ENCODE assay signal across 8 mouse cellular contexts in the genomic region with DNA sequence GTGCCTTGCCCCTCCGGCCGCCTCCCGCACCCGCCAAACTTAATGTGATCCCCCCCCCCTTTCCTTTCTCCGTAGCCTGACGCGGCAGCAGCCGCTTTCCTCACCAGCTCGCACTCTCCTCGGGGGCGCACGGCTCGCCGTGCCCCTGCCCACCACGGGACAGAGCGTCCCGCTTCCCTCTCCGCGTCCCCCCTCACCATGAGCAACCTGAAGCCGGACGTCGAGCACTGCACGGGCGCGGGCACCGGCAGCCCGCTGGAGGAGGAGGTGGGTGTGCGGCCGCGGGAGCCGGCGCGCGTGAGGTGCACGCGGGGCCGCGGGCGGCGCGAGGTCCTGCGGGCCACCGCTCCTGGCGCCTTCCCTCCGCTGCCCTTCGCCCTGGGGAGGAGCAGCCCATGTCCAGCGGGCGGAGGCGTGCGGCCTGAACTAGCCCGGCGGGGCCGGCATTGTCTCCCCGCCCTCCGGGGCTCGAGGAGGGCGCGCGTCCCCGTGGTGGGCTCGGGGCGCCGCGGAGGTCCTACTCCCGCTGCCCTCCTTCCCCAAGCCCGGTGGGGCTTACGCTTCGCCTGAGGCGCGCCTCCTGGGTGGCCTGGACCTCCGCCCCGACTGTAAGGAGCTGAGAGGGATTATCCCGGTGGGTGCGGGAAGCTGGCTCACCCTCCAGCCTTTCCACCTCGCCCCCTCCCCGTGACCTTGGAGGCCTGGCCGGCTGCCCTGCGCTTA. TPM values are rescaled to one million over a fixed set of nuclear protein-coding genes. Genes with fewer than 3 reads are reported as not detected.
DNase-seq lines count a peak whose midpoint lies in the region; ATAC-seq and TF ChIP-seq lines count a peak whose summit lies in the region.

No protein-coding gene starts in this region.

- TF ChIP-seq CTCF in left cerebral cortex, adult 2 months (IDR thresholded peaks at IDR 0.05): no peak

- no peak overlapping the region for H3K27ac ChIP-seq in left cerebral cortex, adult 2 months
- 0 out of 2 replicates have a peak overlapping the region, but pooled peaks have one; percentile 27 for H3K27ac ChIP-seq in intestine, embryonic 15.5 days
- peak overlapping the region; percentile 31; the same call in 1 of the 2 replicates for H3K27ac ChIP-seq in liver, embryonic 16.5 days (ENCODE audit: low read length)
- H3K27ac ChIP-seq in neural tube, embryonic 15.5 days (replicated peaks): 0 out of 2 replicates have a peak overlapping the region, but pooled peaks have one; percentile 28

- WGBS in intestine, embryonic 15.5 days: under 1% methylated on average over 73 of the region's 78 CpGs
- under 1% methylated on average over 65 of the region's 78 CpGs for WGBS in liver, embryonic 16.5 days (ENCODE audit: insufficient replicate concordance)
- WGBS in neural tube, embryonic 15.5 days: under 1% methylated on average over 64 of the region's 78 CpGs

- no peaks in the 10 kb centered on the region for H3K9me3 ChIP-seq in intestine, embryonic 15.5 days
- H3K9me3 ChIP-seq in liver, embryonic 16.5 days (replicated peaks; ENCODE audit: control insufficient read depth, low read length): no peaks in the 10 kb centered on the region
- H3K9me3 ChIP-seq in neural tube, embryonic 15.5 days (replicated peaks): no peaks in the 10 kb centered on the region

- H3K4me2 ChIP-seq in intestine, embryonic 15.5 days (replicated peaks): peak overlapping the region; percentile 99
- H3K4me2 ChIP-seq in liver, embryonic 16.5 days (ENCODE audit: low read depth, low read length): peak overlapping the region; percentile 73
- peak overlapping the region; percentile 93 for H3K4me2 ChIP-seq in neural tube, embryonic 15.5 days

- H3K4me3 ChIP-seq in left cerebral cortex, adult 2 months: peak overlapping the region; percentile 52
- H3K4me3 ChIP-seq in intestine, embryonic 15.5 days (replicated peaks): peak overlapping the region; percentile 74
- H3K4me3 ChIP-seq in liver, embryonic 16.5 days (ENCODE audit: low read depth, low read length): peak overlapping the region; percentile 55
- peak overlapping the region; percentile 56 for H3K4me3 ChIP-seq in neural tube, embryonic 15.5 days (replicated peaks)

- H3K9ac ChIP-seq in intestine, embryonic 15.5 days: peak overlapping the region; percentile 74
- peak overlapping the region; percentile 22 for H3K9ac ChIP-seq in liver, embryonic 16.5 days (ENCODE audit: low read depth, low read length)
- peak overlapping the region; percentile 51 for H3K9ac ChIP-seq in neural tube, embryonic 15.5 days (replicated peaks)

- intact Hi-C loops in left cerebral cortex, adult 2 months (cut with DNase I): no loop called here
- intact Hi-C loops in gastrocnemius, postnatal 14 days (cut with DNase I; ENCODE audit: low total_unique reads): no loop called here

- H3K4me1 ChIP-seq in intestine, embryonic 15.5 days (replicated peaks): peaks cover 17% of the 10 kb centered on the region
- peaks cover 5% of the 10 kb centered on the region for H3K4me1 ChIP-seq in liver, embryonic 16.5 days (ENCODE audit: control insufficient read depth, low read depth, low read length)
- H3K4me1 ChIP-seq in neural tube, embryonic 15.5 days: peaks cover 25% of the 10 kb centered on the region

- DNase-seq in left cerebral cortex, adult 2 months (ENCODE audit: extremely low spot score in 1 of 2, low spot score in 2 of 2): peak; percentile 12 to 15
- no peak for DNase-seq in left cerebral cortex, adult 8-10 months (ENCODE audit: low spot score in 2 of 2)
- peak; percentile 70 for DNase-seq in adrenal gland, postnatal 10 days
- DNase-seq in gastrocnemius, postnatal 14 days: peak; percentile 34
- no peak for DNase-seq in layer of hippocampus, postnatal 14 days (ENCODE audit: low spot score in 2 of 2)

- peak; percentile 77 for ATAC-seq in intestine, embryonic 15.5 days
- peak; percentile 79 for ATAC-seq in liver, embryonic 16.5 days (ENCODE audit: low read depth)
- peak; percentile 63 for ATAC-seq in neural tube, embryonic 15.5 days (ENCODE audit: low FRiP score)

- peaks cover 9% of the 10 kb centered on the region; the same call in 1 of the 2 replicates for H3K27me3 ChIP-seq in intestine, embryonic 15.5 days (replicated peaks)
- H3K27me3 ChIP-seq in liver, embryonic 16.5 days (ENCODE audit: control insufficient read depth, insufficient read depth, low read depth, low read length): peaks cover 72% of the 10 kb centered on the region
- peaks cover 48% of the 10 kb centered on the region for H3K27me3 ChIP-seq in neural tube, embryonic 15.5 days (replicated peaks)

- no peaks in the 10 kb centered on the region for H3K36me3 ChIP-seq in intestine, embryonic 15.5 days
- no peaks in the 10 kb centered on the region for H3K36me3 ChIP-seq in liver, embryonic 16.5 days (ENCODE audit: control insufficient read depth, insufficient read depth)
- no peaks in the 10 kb centered on the region for H3K36me3 ChIP-seq in neural tube, embryonic 15.5 days

RNA-seq across cellular contexts. Expression of a gene that starts 1.3 kb away (rescaled TPM):
- 1 to 10 TPM; 2.2 to 3.2 TPM for total RNA-seq in left cerebral cortex, adult 2 months (2021)
- 1 to 10 TPM; 2.2 to 5.3 (median 3.0) TPM for total RNA-seq in left cerebral cortex, adult 8-10 months (2022)
- total RNA-seq in adrenal gland, postnatal 10 days (2021): 10 to 100 TPM; 49.7 to 61.5 TPM
- total RNA-seq in gastrocnemius, postnatal 14 days (2021): 1 to 10 TPM; 2.2 to 2.6 TPM
- polyA plus RNA-seq in intestine, embryonic 15.5 days (2015; fragmentation: Nextera tagmentation; extraction: Ambion mirVana): 18.9 and 19.6 TPM in 2 replicates
- 11.9 and 14.6 TPM in 2 replicates for polyA plus RNA-seq in liver, embryonic 16.5 days (2015; fragmentation: Nextera tagmentation; extraction: Ambion mirVana)
- 3.1 and 4.9 TPM in 2 replicates for polyA plus RNA-seq in neural tube, embryonic 15.5 days (2015; fragmentation: Nextera tagmentation; extraction: Ambion mirVana)
- 1 to 10 TPM; 2.1 to 2.3 TPM for total RNA-seq in layer of hippocampus, postnatal 14 days (2021)

RNA-seq across cellular contexts. Expression of a gene that starts 37.0 kb away (rescaled TPM):
- 100 to 1,000 TPM; 218 to 230 TPM for total RNA-seq in left cerebral cortex, adult 2 months (2021)
- 100 to 1,000 TPM; 221 to 258 (median 249) TPM for total RNA-seq in left cerebral cortex, adult 8-10 months (2022)
- total RNA-seq in adrenal gland, postnatal 10 days (2021): 100 to 1,000 TPM; 148 to 194 TPM
- total RNA-seq in gastrocnemius, postnatal 14 days (2021): 100 to 1,000 TPM; 258 to 262 TPM
- 196 and 203 TPM in 2 replicates for polyA plus RNA-seq in intestine, embryonic 15.5 days (2015; fragmentation: Nextera tagmentation; extraction: Ambion mirVana)
- 40.7 and 50.9 TPM in 2 replicates for polyA plus RNA-seq in liver, embryonic 16.5 days (2015; fragmentation: Nextera tagmentation; extraction: Ambion mirVana)
- 383 and 395 TPM in 2 replicates for polyA plus RNA-seq in neural tube, embryonic 15.5 days (2015; fragmentation: Nextera tagmentation; extraction: Ambion mirVana)
- 100 to 1,000 TPM; 213 to 221 TPM for total RNA-seq in layer of hippocampus, postnatal 14 days (2021)

RNA-seq across cellular contexts. Expression of a gene that starts 43.8 kb away (rescaled TPM):
- total RNA-seq in left cerebral cortex, adult 2 months (2021): under 1 TPM; 0.20 to 0.28 TPM
- under 1 TPM; 0.18 to 0.63 (median 0.26) TPM for total RNA-seq in left cerebral cortex, adult 8-10 months (2022)
- 1 to 10 TPM; 2.0 to 3.3 TPM for total RNA-seq in adrenal gland, postnatal 10 days (2021)
- total RNA-seq in gastrocnemius, postnatal 14 days (2021): under 1 TPM; 0.44 to 0.57 TPM
- 9.1 and 9.6 TPM in 2 replicates for polyA plus RNA-seq in intestine, embryonic 15.5 days (2015; fragmentation: Nextera tagmentation; extraction: Ambion mirVana)
- 9.6 and 10.9 TPM in 2 replicates for polyA plus RNA-seq in liver, embryonic 16.5 days (2015; fragmentation: Nextera tagmentation; extraction: Ambion mirVana)
- polyA plus RNA-seq in neural tube, embryonic 15.5 days (2015; fragmentation: Nextera tagmentation; extraction: Ambion mirVana): 2.7 and 4.7 TPM in 2 replicates
- under 1 TPM; 0.67 to 0.69 TPM for total RNA-seq in layer of hippocampus, postnatal 14 days (2021)

RNA-seq across cellular contexts. Expression of a gene that starts 51.0 kb away (rescaled TPM):
- 10 to 100 TPM; 13.3 to 15.1 TPM for total RNA-seq in left cerebral cortex, adult 2 months (2021)
- 10 to 100 TPM; 16.3 to 24.5 (median 18.9) TPM for total RNA-seq in left cerebral cortex, adult 8-10 months (2022)
- total RNA-seq in adrenal gland, postnatal 10 days (2021): 10 to 100 TPM; 32.5 to 37.8 TPM
- total RNA-seq in gastrocnemius, postnatal 14 days (2021): 10 to 100 TPM in 1 of 2 experiments, 1 to 10 TPM in 1; 8.3 to 10.7 TPM
- 11.0 and 11.2 TPM in 2 replicates for polyA plus RNA-seq in intestine, embryonic 15.5 days (2015; fragmentation: Nextera tagmentation; extraction: Ambion mirVana)
- polyA plus RNA-seq in liver, embryonic 16.5 days (2015; fragmentation: Nextera tagmentation; extraction: Ambion mirVana): 23.1 and 24.5 TPM in 2 replicates
- polyA plus RNA-seq in neural tube, embryonic 15.5 days (2015; fragmentation: Nextera tagmentation; extraction: Ambion mirVana): 5.0 and 7.7 TPM in 2 replicates
- 1 to 10 TPM; 7.5 to 9.4 TPM for total RNA-seq in layer of hippocampus, postnatal 14 days (2021)

Comparison
In these comparisons a context has a peak if more than half of its experiments do, and no peak if none do; other contexts are left out.
1. DNase-seq: peak in left cerebral cortex, adult 2 months (2 of 2), adrenal gland, postnatal 10 days (single experiment) and gastrocnemius, postnatal 14 days (single experiment); none in left cerebral cortex, adult 8-10 months (0 of 2) and layer of hippocampus, postnatal 14 days (0 of 2).
2. H3K9ac ChIP-seq: peak in every context shown above with its lines; median percentile 74 in intestine, embryonic 15.5 days; 51 in neural tube, embryonic 15.5 days; 22 in liver, embryonic 16.5 days.
3. RNA of a gene that starts 1.3 kb away (total RNA-seq): 49.7 to 61.5 TPM in adrenal gland, postnatal 10 days; 2.2 to 5.3 TPM in left cerebral cortex, adult 8-10 months, 2.2 to 3.2 TPM in left cerebral cortex, adult 2 months, 2.2 to 2.6 TPM in gastrocnemius, postnatal 14 days and 2.1 to 2.3 TPM in layer of hippocampus, postnatal 14 days; every median in the first group is over 4 times any median in the second.
4. Peak in every context shown above with its lines, with median percentiles within 50 percentile points of each other: H3K4me3 ChIP-seq, ATAC-seq and H3K4me2 ChIP-seq.